Mouse (Mus musculus) ES-Bruce4 (cell line): ENCODE results near the gene Mepce.

Source experiments
- EP300 ChIP-seq: IDR thresholded peaks from 2 replicates; pipeline ENCODE4 v1.6.1; 2011; ENCODE audit warnings: low read depth, low read length; ENCODE audit not compliant: insufficient read depth
- POLR2A ChIP-seq: IDR thresholded peaks from one replicate; pipeline ENCODE4 v1.8.1; 2011; ENCODE audit warnings: low read length; ENCODE audit not compliant: insufficient read depth

- TF ChIP-seq EP300 (no peak), POLR2A (no peak)
Measured at GRCm38 (mm10) chr5:137768475-137768874, 19.0 kb downstream of the Mepce start.
